Mouse (Mus musculus): ENCODE measurements around the gene Parp1. TPM values are rescaled to one million over a fixed set of nuclear protein-coding genes. Genes with fewer than 3 reads are reported as not detected.

Gene Parp1
- polyA plus RNA-seq, 1 experiment = 3.5 TPM

DNA sequence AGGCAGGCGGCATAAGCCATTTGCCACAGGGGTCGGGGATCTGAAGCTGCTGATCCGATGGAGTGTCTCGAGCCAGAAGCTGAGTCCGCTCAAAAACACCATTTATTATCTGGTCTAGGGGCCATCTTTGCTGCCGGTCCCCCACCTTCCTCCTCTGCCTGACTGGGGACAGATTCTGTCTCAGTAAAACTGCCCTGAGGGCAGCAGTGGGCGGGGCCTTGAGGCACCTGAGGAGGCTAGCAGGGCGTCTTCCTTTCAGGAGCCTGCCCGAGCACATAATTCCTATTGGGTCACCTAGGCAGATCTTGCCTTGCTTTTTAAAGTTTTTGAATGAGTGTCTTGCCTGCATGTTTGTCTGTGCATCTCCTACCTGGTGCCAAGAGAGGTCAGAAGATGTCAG is 3.4 kb downstream of the Parp1 start:
- H3K36me3 ChIP-seq (ENCODE audit: control insufficient read depth) = peaks cover 53% of the 10 kb centered on the region

DNA sequence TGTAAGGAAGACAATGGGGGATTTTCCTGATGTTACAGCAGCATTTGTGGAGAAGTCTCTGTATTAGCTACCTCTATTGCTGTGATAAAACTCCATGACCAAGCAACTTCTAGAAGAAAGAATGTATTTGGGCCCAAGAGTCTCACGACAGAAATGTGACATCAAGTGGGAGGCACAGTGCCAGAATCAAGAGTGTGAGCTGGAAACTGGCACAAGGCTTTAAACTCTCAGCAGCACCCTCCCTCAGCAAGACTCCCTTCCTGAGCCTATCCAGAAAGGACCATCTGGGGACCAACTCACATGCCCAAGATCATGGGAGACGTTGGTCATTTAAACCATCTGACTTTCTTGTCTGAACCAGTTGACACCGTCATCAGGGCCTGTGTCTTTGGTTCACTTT is 7.8 kb downstream of the Parp1 start:
- no peaks in the 10 kb centered on the region for H3K9me3 ChIP-seq (ENCODE audit: control insufficient read depth, low read length)
- H3K36me3 ChIP-seq (ENCODE audit: control insufficient read depth) = peaks cover 93% of the 10 kb centered on the region
- no peaks in the 10 kb centered on the region for H3K27me3 ChIP-seq (ENCODE audit: control insufficient read depth)
- TF ChIP-seq GATA1 (IDR thresholded peaks at IDR 0.05; ENCODE audit: low read length) = no peak
- H3K4me1 ChIP-seq (ENCODE audit: control insufficient read depth) = peaks cover 17% of the 10 kb centered on the region
- no peak overlapping the region for H3K4me3 ChIP-seq (replicated peaks)

More for the DNA sequence above, 3.4 kb downstream of the Parp1 start:
- Histone ChIP-seq H3K27me3 (ENCODE audit: control insufficient read depth) (no peaks in the 10 kb centered on the region), H3K4me1 (ENCODE audit: control insufficient read depth) (peaks cover 51% of the 10 kb centered on the region), H3K4me3 (replicated peaks) (no peak overlapping the region), H3K9me3 (ENCODE audit: control insufficient read depth, low read length) (no peaks in the 10 kb centered on the region)
- TF ChIP-seq TAL1 (IDR thresholded peaks at IDR 0.05; ENCODE audit: low read length) (no peak), GATA1 (IDR thresholded peaks at IDR 0.05; ENCODE audit: low read length) (no peak)

DNA sequence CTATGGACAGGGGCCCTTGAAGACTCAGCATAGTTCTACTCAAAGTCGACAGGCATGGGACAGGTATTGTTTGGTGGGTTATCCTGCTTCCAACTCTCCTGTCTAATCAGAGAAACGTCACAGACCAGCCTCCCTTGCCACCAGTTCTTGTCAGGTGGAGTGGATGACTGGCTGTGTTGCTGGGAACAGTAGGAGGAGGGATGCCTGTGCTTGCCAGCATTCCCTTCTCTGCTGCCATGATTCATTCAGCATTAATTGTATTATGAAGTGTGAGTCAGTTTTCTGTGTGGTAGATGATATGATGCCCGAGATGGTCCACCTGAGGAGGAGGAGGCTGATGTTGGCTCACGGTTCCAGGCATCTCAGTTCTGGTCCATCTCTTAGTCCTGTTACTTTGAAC is 9.1 kb downstream of the Parp1 start:
- no peak for TF ChIP-seq GATA1 (IDR thresholded peaks at IDR 0.05; ENCODE audit: low read length)
- no peak for TF ChIP-seq TAL1 (IDR thresholded peaks at IDR 0.05; ENCODE audit: low read length)

DNA sequence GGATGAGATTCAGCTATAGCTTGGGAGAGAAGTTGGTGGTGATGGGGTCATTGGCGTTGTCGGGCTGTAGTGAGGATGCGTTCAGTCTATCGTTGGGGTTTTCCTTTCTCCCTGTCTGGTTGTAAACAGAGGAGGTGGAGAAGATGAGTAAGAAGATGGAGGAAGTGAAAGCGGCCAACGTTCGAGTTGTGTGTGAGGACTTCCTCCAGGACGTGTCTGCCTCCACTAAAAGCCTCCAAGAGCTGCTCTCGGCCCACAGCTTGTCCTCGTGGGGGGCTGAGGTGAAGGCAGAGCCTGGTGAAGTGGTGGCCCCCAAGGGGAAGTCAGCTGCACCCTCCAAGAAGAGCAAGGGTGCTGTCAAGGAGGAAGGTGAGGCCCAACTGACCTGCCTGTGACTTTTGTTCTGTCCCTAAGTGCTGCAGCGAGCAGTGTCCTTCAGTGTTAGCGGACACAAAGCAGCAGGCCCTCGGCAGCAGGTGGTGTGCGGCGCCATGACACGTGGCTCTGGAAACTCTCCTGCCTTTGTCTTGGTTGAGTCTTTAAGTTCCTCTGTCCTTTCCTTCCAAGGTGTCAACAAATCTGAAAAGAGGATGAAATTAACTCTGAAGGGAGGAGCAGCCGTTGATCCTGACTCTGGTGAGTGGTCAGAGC is 19.2 kb downstream of the Parp1 start:
- H3K36me3 ChIP-seq (ENCODE audit: control insufficient read depth) = peaks cover 99% of the 10 kb centered on the region

More for the DNA sequence above, 9.1 kb downstream of the Parp1 start:
- no peaks in the 10 kb centered on the region for H3K27me3 ChIP-seq (ENCODE audit: control insufficient read depth)
- H3K4me3 ChIP-seq (replicated peaks) = no peak overlapping the region
- peaks cover 4% of the 10 kb centered on the region for H3K4me1 ChIP-seq (ENCODE audit: control insufficient read depth)
- H3K9me3 ChIP-seq (ENCODE audit: control insufficient read depth, low read length) = no peaks in the 10 kb centered on the region
- peaks cover 96% of the 10 kb centered on the region for H3K36me3 ChIP-seq (ENCODE audit: control insufficient read depth)

DNA sequence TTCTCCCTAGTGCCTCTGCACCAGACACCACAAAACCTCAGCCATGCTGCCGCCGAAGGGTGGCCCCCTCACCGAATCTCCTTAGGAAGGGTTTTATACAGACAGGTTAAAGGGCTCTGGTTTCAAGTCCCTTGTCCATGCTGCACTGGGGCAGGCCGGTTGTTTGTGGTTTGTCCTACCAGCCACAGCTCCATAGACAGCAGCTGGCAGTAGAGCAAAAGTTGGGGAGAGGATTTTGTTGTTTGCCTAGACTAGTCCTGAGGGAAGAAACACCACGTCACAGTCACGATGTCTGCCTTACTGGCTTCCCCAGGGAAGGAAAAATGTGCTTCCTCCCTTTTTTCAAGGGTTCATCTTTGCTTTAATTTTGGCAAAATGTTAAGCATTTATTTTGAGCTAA is 31.9 kb downstream of the Parp1 start:
- peaks cover 74% of the 10 kb centered on the region for H3K36me3 ChIP-seq (ENCODE audit: control insufficient read depth)
- TF ChIP-seq GATA1 (IDR thresholded peaks at IDR 0.05; ENCODE audit: low read length) (no peak), TAL1 (IDR thresholded peaks at IDR 0.05; ENCODE audit: low read length) (no peak)
- H3K4me3 ChIP-seq (replicated peaks) = no peak overlapping the region
- H3K27me3 ChIP-seq (ENCODE audit: control insufficient read depth) = no peaks in the 10 kb centered on the region
- no peaks in the 10 kb centered on the region for H3K4me1 ChIP-seq (ENCODE audit: control insufficient read depth)
- no peaks in the 10 kb centered on the region for H3K9me3 ChIP-seq (ENCODE audit: control insufficient read depth, low read length)

More for the DNA sequence above, 19.2 kb downstream of the Parp1 start:
- Histone ChIP-seq H3K4me1 (ENCODE audit: control insufficient read depth) (no peaks in the 10 kb centered on the region), H3K4me3 (replicated peaks) (no peak overlapping the region), H3K9me3 (ENCODE audit: control insufficient read depth, low read length) (no peaks in the 10 kb centered on the region), H3K27me3 (ENCODE audit: control insufficient read depth) (no peaks in the 10 kb centered on the region)
- TF ChIP-seq TAL1 (IDR thresholded peaks at IDR 0.05; ENCODE audit: low read length) (no peak), GATA1 (IDR thresholded peaks at IDR 0.05; ENCODE audit: low read length) (no peak)

DNA sequence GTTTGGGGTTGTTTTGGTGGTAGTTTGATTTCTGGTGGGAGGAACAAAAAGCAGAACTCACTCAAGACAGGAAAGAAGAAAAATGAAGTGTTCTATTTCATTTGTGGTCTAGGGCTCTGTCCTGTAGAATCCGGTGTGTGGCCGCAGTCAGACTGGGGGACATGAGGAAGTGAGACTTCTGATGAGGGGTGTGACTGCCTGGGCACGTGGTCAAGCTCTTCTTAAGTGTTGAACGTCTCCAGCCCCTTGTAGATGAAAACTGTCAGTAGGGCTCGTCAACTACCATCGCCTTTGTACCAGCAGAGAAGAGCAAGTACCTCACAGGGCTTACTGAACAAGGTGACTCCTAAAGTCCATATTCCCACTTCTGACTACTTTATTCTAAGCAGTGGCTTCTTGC is 33.1 kb downstream of the Parp1 start:
- no peaks in the 10 kb centered on the region for H3K27me3 ChIP-seq (ENCODE audit: control insufficient read depth)
- H3K4me3 ChIP-seq (replicated peaks) = no peak overlapping the region
- no peaks in the 10 kb centered on the region for H3K4me1 ChIP-seq (ENCODE audit: control insufficient read depth)
- no peaks in the 10 kb centered on the region for H3K9me3 ChIP-seq (ENCODE audit: control insufficient read depth, low read length)
- TF ChIP-seq GATA1 (IDR thresholded peaks at IDR 0.05; ENCODE audit: low read length) (no peak), TAL1 (IDR thresholded peaks at IDR 0.05; ENCODE audit: low read length) (no peak)
- peaks cover 63% of the 10 kb centered on the region for H3K36me3 ChIP-seq (ENCODE audit: control insufficient read depth)

DNA sequence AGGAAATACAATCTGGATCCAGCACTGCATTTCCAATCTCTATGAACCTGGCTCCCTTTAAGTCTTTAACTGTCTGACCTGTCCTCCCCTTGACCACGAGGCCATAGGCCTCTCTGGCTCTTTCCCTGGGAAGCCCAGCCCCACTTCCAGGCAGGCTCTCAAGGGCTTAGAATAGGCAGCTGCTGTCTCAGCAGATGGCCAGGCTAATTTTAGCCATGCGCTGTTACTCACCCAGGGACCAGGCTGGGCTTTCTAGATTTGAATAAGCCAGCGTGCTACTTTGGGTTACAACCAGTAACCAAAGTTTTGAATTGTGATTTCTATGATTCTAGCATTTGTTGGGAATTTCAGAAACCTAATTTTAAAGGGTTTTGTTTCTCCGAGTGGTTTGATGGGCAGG is 35.9 kb downstream of the Parp1 start:
- TF ChIP-seq TAL1 (IDR thresholded peaks at IDR 0.05; ENCODE audit: low read length) = no peak
- peaks cover 36% of the 10 kb centered on the region for H3K36me3 ChIP-seq (ENCODE audit: control insufficient read depth)
- H3K4me1 ChIP-seq (ENCODE audit: control insufficient read depth) = peaks cover 2% of the 10 kb centered on the region; the same call in 1 of the 2 replicates
- H3K9me3 ChIP-seq (ENCODE audit: control insufficient read depth, low read length) = no peaks in the 10 kb centered on the region
- no peaks in the 10 kb centered on the region for H3K27me3 ChIP-seq (ENCODE audit: control insufficient read depth)
- H3K4me3 ChIP-seq (replicated peaks) = no peak overlapping the region

DNA sequence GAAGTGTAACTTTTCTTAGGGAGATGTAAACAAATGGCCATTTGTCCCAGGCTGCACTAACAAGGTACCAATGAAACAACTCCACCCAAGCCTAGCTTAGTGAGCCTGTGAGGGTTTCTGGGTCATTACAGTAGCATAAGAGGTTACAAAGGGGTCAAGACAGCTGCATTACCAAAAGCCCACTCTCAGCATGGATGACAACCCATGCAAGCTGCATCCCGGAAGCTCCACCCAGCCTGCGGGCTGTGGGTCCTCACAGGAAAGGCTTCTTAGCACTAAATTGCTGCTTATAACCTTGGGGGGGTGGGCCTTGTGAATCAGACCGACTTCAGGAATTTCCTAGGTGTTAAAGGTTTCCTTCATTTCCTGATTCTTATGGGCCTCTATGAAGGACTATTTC is 37.4 kb downstream of the Parp1 start:
- H3K27me3 ChIP-seq (ENCODE audit: control insufficient read depth) = no peaks in the 10 kb centered on the region
- no peak for TF ChIP-seq GATA1 (IDR thresholded peaks at IDR 0.05; ENCODE audit: low read length)
- no peak for TF ChIP-seq TAL1 (IDR thresholded peaks at IDR 0.05; ENCODE audit: low read length)
- peaks cover 2% of the 10 kb centered on the region; the same call in 1 of the 2 replicates for H3K4me1 ChIP-seq (ENCODE audit: control insufficient read depth)
- H3K9me3 ChIP-seq (ENCODE audit: control insufficient read depth, low read length) = no peaks in the 10 kb centered on the region
- no peak overlapping the region for H3K4me3 ChIP-seq (replicated peaks)
- H3K36me3 ChIP-seq (ENCODE audit: control insufficient read depth) = peaks cover 21% of the 10 kb centered on the region

DNA sequence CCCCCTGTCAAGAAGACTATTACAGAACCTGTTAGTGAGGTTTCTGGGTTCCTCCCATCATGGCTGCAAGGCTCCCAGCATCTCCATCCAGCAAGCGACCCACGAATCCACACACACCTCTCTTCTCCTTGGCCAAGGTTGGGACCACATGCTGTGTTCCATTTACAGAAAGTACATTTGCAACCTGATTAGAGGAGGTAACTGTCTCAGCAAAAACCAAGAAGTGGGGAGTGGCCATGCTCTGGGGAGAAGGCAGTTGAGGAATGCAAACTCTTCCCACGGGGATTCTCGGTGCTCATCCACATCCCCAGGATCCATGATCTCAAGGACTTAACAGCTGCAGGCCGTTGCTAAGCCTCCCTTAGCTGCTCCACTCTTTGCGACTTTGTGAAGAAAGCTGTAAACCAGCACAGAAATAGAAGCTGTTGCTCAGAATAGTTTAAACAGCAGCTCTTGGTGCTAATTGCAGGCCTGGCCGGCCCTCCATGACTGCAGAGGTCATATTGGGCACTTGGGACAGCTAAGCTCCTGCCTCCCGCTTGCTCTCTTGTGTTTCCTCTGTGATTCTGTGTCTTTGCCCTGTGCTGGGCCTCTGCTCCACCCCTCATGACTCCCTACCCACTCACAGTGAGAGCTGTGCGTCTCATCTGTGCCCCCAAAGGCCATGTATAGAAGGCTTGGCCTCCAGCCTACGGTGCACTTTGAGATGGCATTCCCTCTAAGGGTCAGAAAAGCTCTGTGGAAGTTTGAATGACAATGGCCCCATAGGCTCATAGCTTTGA is 38.3 kb downstream of the Parp1 start:
- TF ChIP-seq TAL1 (IDR thresholded peaks at IDR 0.05; ENCODE audit: low read length) = no peak
- TF ChIP-seq GATA1 (IDR thresholded peaks at IDR 0.05; ENCODE audit: low read length) = no peak
- peaks cover 2% of the 10 kb centered on the region; the same call in 1 of the 2 replicates for H3K4me1 ChIP-seq (ENCODE audit: control insufficient read depth)

More for the DNA sequence above, 38.3 kb downstream of the Parp1 start:
- Histone ChIP-seq H3K9me3 (ENCODE audit: control insufficient read depth, low read length) (no peaks in the 10 kb centered on the region), H3K36me3 (ENCODE audit: control insufficient read depth) (peaks cover 12% of the 10 kb centered on the region), H3K4me3 (replicated peaks) (no peak overlapping the region), H3K27me3 (ENCODE audit: control insufficient read depth) (no peaks in the 10 kb centered on the region)

All from erythroblast, embryonic 14.5 days (primary cell).